Mouse (Mus musculus): ENCODE measurements around the gene Eno3.

Gene Eno3

DNA sequence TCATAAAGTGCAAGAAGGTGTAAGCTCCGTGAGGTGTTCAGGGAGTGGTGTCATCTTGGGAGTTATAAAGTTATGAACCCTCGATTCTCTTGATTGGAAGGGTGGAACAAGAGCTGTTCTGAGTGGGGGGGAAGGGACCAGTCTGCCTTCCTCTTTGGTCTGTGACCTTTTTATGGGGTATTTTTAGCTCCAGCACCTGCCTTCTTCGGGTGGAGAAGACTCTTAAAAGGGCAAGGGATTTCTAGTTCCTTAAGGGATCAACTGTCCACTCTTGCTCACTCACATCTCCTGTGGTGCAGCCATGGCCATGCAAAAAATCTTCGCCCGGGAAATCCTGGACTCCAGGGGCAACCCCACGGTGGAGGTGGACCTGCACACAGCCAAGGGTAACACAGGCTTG lies 571 bp downstream of the Eno3 start:
- peak in 1 of 2 experiments; percentile 53 for DNase-seq (ENCODE audit: low spot score in 2 of 2)

DNA sequence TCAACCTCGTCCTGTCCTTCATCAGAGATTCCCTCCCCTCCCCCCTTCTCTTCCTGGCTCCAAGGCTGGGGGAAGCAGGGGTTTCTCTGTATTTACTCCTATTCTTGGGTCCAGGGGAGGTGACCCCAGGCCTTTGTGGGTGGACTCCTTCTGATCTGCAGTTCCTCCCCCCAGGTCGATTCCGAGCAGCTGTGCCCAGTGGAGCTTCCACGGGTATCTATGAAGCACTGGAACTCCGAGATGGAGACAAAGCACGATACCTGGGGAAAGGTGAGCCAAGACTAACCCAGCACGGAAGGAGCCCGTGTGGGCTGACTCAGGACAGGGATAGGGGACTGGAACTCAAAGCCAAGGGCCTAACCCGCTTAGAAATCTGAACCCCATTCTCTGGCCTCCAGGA lies 989 bp downstream of the Eno3 start:
- DNase-seq (ENCODE audit: low spot score in 2 of 2): no peak

DNA sequence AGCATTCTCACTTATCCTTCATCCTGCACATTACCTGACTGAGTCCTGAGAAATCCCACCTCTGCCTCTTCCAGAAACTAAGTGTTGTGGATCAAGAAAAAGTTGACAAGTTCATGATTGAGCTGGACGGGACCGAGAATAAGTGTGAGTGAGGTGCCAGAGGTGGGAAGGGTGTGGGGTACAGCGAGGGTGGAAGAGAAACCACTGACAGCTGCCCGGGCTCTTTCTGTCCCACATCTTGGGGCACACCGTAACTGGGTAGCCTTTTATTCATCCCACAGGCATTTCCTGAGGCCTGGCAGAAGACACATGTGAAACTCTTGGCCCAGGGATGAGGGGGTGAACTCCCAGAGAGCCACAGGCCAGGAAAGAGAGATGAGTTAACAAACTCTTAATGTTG lies 1.5 kb downstream of the Eno3 start:
- no peak for DNase-seq (ENCODE audit: low spot score in 2 of 2)

DNA sequence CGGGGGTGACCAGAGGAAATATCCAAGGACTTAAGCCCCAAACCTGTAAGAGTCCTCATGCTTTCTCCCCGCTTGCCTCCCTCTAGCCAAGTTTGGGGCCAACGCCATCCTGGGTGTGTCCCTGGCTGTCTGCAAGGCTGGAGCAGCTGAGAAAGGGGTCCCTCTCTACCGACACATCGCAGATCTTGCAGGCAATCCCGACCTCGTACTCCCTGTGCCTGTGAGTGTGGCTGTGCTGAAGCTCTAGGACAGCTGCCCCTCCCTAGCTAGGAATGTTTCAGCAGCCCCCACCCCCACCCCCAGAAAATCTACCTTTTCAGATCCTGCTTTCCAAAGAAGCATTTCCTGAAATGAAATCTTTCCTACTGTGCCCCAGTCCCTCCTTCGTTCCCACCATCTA lies 1.9 kb downstream of the Eno3 start:
- no peak for DNase-seq (ENCODE audit: low spot score in 2 of 2)

DNA sequence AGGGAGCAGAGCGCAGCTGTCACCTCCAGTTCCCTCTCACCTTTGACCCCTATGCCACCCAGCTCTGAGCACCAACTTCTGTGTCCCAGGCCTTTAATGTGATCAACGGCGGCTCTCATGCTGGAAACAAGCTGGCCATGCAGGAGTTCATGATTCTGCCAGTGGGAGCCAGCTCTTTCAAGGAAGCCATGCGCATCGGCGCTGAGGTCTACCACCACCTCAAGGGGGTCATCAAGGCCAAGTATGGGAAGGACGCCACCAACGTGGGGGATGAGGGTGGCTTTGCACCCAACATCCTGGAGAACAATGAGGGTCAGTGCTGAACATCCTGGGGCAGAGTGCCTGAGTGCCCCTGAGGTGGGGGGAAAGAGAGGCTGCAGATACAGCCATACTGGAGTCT lies 3.6 kb downstream of the Eno3 start:
- DNase-seq (ENCODE audit: low spot score in 2 of 2): no peak

DNA sequence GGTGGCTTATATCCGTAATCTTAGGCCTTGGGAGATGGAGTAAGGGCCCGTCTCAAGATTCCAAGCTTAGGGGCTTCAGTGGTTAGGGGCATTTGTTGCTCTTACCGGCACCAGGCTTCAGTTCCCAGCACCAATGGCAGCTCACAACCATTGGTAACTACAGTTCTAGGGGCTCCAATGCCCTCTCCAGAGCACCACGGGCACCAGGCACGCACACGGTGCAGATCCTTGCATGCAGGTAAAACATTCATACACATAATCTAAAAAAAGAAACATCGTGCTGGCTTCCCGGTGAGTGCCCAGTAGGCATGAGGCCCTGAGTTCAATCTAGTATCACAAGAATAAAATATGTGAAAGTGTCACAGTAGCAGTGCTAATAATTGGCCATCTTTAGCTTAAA lies 6.1 kb downstream of the Eno3 start:
- DNase-seq (ENCODE audit: low spot score in 2 of 2): no peak

DNA sequence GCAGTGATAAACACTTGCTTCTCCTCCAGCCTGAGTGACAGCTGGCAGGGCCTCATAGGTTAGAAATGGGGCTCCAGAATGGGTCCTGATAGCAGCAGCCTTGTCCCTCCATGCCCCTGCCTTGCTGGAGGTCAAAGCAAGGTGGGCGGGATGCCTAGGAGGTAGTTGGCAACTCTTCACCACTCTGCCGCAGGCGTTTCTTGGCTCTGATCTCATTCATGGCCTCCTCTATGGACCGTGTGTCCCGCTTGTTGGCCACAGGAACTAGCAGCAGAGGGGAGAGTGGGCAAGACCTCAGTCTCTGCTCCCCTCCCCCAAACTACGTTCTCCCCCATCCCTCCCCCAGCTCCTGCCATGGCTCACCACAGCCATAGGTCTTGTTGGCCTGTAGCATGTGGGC lies 7.0 kb downstream of the Eno3 start:
- DNase-seq (ENCODE audit: low spot score in 2 of 2): no peak

DNA sequence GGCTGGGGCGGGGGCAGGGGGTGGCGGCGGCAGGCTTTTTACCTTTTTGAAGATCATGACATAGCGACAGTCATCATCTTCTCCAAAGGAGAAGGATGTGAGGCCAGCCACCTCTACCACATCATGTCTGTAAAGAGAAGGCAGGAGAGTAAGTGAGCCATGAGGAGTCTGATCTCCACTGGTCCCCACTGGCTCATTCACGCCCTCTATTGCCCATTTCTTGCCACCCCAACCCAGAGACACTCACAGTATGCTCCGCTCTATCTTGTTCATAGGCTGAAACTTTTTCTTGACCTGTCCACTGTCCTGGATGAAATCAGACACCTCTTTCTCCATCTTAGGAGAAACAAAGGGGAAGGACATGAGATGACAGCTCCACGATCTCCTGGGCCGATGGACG lies 7.7 kb downstream of the Eno3 start:
- DNase-seq (ENCODE audit: low spot score in 2 of 2): no peak

DNA sequence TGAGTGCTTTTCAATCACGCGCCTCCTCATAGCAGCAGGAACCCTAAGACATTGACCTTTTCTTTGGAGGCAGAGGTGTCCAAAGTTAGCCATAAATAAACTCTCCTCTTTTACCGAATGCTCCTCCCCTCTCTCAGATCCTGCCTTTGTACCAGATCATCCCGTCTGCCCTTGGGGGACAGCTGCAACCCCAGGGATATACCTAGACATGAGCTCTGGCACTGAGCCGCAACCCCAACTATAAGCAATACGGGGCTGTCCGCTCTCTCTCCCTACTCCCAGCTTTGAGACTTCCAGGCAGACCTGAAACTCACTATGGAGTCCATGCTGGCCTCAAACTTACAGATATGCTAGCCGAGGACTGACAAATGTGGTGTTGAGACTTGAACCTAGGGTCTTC lies 9.7 kb downstream of the Eno3 start:
- DNase-seq (ENCODE audit: low spot score in 2 of 2): no peak

DNA sequence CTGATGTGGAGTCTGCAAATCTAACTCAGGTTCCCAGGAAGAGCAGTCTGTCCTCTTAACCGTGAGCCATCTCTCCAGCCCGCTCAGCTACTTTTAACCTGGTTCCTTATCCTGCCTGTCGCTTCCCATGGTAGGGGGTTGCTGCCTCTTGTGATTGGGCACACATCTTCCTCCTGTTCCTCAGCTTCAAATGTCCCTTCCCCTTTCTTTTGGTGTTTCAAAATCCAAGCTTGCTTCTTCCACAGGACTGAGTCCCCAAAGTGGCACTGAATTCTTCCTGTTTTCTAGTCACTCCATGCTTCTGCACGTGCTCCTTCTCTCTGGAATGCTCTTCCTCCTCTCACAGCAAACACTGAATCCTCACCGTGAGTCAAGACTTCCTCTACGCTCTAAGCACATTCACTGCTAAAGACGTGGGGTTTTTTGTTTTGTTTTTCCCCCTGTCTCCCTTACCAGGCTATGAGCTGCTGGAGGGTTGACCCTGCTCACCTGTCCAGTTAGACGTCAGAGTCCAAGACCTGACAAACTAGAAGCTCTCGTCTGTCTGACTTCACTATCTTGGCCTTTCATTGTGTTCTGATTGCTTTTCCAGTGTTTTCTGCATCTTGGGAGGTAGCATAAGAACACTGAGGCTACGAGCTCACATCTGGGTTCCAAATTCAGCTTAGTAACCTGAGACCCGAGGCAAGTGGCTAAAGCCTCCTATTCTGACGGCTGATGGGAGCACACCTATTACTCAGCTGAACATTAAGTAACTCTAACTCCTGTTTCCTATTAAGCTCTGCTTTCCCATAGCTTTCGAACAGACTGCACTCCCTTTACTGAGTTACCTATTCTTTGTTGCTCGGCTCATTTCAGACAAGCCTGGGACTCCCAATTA lies 10.5 kb downstream of the Eno3 start:
- no peak for DNase-seq (ENCODE audit: low spot score in 2 of 2)

DNA sequence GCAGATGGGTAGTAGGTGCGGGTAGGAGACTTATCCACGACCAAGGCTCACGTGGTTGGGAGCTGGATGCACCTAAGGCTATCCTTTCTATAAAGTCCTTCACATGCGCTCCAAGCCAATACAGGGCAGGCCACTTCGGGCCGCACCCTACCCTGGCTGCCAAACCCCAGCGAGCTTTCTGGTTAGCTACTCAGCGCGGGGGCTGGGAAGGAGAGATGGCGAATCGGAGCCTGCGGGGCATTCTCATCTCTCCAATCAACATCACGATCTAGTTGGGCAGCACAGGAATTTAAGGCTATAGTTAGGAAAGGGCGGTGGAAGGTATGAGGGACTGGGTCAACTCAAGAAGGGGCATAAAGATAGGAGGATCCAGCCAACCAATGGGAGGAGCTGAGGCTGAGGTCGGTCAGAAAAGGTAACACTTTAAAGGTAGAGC lies 11.4 kb downstream of the Eno3 start:
- DNase-seq (ENCODE audit: low spot score in 2 of 2): no peak

DNA sequence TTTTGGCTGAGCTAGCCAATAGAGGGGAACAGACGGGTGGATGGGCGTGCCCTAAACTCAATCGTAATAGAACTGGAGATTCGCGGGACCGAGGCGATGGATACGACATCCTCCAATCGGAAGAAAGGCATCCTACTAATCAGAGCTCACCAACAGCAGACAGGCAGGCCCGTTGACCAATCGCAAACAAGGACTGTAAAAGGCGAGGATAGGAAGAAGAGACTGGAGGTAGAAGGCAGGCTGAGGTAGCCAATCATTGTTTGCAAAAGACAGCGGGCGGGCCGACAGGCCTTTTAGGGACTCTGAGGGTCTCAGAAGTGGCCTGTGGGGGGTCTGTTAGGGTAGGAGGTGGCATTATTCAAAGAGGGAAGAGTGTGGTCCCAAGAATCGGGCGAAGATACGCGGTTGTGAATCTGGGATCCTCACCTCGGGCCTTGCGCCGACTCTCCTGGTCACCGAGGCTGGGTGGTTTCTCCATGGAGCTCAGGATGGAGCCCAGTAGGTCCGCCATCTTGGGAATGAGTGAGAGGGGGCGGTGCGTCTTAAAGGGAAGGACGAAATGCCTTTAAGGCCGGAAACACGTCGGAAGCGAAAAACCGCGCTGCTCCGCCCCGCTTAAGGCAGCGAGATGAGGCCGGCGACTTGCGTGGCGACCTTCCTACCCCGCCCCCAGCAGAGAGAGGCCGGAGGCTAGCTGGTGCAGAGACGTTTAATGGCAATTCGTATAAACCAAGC lies 11.9 kb downstream of the Eno3 start, which contains the start of gene Spag7:
Gene Spag7, minus strand, starts transcription at position 646 of the 735 bp plus-strand sequence.
- peak; percentile 98 for DNase-seq (ENCODE audit: low spot score in 2 of 2)

DNA sequence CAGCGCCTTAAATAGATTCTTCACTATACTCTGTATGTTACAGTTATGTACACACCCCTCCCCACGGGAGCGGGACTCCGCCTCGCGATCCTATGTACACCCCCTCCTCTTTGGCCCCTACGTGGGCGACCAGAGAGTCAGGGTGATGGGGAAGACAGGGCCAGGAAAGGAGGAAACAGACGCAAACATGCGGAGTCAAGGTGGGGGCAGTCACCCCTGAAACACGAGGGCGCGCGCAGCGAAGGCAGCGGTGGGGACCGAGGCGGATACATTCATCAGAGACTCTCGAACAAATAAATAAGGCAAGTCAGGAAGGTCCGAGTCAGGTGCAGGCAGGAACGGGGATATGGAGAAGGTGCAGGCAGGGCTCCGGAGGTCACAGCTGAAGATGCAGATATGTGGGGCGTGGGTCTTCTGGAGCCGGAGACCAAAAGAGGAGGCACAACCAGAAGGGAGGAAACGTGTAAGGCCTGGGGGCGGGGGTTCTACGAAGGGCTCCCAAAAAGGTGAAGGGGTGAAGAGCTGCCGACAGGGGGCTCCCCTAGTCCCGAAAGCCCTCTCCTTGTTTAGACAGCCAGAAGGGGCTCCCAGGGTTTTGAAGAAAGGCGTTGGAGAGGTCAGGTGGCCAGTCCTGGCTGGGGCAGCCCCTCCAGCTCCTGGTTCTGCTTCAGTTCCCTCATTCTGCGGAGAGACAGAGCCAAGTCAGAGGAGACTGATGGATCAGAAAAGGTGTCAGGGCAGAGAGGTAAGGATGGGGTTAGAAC lies 12.8 kb downstream of the Eno3 start:
- peak; percentile 87 to 89 for DNase-seq (ENCODE audit: low spot score in 2 of 2)

DNA sequence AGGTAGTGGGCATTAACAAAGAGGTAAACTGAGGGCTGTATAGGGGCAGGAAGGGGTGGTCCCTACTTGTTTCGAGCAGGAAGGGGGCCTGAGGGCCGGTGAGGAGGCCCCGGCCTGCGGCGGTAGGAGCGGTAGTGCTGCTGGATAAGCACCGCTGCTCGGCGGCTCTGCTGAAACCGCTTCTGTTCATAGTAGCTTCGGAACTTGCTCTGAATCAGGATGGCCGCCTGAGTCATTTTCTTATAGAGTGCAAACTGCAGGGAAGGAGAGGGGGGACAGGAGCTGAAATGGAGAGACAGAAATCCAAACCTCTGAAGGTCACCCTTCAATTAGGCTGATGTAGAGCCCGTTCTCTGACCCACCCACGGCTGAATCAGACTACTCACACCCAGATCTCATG lies 13.5 kb downstream of the Eno3 start:
- no peak for DNase-seq (ENCODE audit: low spot score in 2 of 2)

DNA sequence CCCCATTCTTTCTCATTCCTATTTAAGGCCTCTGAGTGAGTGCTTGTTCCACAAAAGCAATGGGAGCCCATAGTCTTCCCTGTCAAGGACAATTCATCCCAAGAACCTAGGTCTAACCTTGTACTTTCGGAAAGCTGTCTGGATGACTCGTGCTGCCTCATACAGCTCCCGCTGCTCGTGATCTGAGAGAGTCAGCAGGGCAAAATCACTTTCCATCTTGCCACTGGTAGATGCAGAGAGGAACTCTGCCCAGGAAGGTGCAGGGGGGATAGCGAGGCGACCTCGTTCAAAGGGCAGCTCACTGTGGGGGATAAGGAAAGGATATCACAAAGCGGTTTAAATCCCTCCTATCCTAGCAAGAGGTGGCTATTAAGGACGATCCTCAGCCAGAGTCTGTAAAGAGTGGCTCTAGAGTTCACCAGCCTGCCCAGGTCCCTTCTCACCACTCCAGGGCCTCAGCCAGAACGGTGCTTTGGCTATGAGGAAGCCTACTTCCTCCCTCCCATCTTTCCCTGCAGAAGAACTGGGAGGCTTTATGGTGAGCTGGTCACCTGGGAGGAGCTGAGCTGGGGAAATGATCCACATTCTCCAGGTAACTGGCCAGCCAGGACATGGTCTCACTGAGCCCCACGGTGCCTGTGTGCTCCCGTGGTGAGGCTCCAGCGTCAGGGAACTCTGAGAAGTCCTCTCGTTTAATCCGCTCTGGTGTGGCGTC lies 14.5 kb downstream of the Eno3 start:
- DNase-seq (ENCODE audit: low spot score in 2 of 2): no peak

DNA sequence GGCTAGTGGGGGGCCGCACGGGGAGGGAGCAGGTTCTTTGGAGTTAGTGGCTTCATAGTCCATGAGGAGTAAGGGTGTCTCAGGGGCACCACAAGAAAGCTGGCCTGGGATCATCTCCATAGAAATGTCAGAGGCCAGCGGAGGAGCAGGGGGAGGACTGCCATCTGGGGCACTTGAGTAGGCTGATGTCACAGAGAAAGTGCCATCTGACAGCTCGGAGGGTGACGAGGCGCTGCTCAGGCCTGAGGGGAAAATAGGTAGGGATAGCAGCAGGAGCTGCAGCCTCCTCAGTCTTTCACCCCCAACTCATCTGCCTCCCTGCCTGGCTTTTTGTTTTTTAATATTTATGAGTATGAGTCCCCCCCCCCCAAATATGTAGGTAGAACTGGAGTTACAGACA lies 17.0 kb downstream of the Eno3 start:
- no peak for DNase-seq (ENCODE audit: low spot score in 2 of 2)

DNA sequence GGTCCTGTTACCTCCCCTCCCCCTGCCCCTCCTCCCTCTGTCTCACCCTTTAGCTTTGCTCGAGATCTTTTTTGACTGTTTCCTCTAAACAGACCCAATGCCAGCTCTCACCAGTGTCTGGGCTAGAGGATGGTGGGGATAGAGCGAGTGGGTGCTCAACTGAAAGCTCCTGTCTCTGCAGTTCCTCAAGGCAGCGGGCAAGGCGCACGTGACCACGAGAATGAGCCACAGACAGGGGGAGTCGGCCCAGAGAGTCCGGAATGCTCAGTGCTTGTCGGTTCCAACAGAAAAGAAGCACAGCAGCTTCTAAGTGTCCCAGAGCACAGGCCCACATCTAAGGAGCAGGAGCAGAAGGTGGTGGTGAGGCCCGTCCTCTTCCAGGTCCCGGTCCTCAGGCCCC lies 17.5 kb downstream of the Eno3 start:
- DNase-seq (ENCODE audit: low spot score in 2 of 2): no peak

DNA sequence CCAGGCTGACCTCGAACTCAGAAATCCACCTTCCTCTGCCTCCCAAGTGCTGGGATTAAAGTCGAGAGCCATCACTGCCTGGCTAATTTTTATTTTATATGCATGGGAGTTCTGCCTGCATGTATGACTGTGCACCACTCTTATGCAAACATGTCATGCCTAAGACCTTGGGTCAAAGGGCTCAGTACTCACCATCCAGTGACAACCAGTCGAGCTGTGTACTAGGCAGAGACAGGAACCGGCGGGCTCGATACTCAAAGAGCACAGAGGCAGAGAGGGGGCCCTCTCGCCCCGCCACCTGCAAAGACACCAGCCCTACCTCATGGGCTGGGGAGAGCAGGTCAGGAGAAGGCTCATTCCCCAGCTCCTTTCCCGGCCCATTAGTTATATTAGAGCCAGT lies 21.1 kb downstream of the Eno3 start:
- no peak for DNase-seq (ENCODE audit: low spot score in 2 of 2)

DNA sequence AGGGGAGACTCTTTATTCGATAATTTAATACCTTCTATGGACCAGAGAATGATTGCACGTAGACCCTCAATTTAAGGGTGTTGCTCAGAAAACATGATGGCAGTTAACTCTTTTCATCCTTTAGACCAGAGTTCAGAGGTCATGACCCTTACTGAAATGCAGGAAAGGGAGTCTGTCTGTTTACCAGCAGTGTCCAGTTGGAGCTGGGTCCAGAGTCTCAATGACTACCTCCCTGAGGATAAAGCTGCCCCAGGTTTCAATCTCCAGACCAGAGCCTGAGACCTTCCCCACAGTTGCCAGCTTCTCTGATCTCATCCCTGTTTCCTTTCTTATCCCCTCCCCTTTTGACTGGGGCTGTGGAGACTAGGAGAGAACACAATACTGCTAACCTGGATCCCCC lies 21.6 kb downstream of the Eno3 start:
- no peak for DNase-seq (ENCODE audit: low spot score in 2 of 2)

DNA sequence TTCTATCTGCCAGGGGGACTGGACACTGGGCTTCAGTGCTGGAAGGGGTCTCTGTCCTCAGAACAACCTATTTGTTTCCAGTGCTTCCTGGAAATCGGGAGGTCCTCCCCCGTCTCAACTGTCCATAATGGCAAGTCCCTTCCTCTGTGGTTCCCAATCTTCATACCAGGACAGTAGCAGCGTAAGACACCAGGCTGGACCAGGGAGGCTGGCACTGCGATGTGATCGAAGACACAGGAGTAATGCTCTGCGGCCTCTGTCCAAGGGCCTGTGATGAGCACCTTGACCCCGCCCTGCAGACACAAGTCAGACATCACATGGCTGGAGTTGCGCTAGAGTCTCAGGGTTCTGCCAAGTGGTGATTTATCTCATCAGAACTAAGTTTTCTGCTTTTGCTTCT lies 22.4 kb downstream of the Eno3 start:
- no peak for DNase-seq (ENCODE audit: low spot score in 2 of 2)

DNA sequence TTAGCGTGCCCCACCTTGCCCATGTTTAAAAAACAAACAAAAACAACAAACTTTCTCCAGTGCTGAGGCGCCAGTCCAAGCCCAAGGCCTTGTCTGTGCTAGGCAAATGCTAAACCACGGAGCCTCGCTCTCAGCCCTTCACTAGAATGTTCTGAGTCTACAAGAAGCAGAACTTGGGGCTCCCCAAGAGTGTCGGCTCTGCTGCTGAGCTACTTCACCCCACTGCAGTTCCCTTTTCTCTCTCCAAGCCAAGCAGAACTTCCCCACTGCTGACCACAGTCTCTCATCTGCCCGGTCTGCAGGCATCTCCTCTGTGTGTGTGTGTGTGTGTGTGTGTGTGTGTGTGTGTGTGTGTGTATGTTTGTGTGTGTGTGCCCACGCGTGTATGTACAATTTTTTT lies 22.9 kb downstream of the Eno3 start:
- DNase-seq (ENCODE audit: low spot score in 2 of 2): peak; percentile 79 to 81

DNA sequence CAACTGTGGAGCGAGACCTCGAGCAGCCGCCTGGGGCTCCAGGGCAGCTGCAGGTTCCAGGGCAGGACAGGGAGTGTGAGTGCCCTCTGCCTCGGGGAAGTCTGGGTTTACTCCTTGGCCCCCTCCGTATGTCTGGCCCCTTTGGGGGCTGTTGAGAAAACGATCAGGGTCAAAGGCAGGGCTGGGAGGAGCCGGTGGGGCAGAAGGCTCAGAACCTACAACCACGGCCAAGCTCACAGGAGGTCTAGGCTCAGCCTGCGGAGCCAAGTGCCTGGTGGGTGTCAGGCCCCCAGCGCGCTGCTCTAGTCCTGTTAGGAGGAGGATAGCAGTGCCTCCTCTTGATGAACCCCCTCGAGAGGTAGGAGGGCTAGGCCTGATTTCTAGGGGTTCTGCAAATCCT lies 24.2 kb downstream of the Eno3 start:
- no peak for DNase-seq (ENCODE audit: low spot score in 2 of 2)

Measured in spleen, postnatal 36 days (tissue).